Mouse (Mus musculus) WW6 (cell line): ENCODE results near the gene Rab20.

Experiments
- DNase-seq: peaks from one replicate; pipeline ENCODE4 v3.0.0-alpha.2; 2013; ENCODE audit warnings: low read depth, low spot score

The Rab20 gene

DNA sequence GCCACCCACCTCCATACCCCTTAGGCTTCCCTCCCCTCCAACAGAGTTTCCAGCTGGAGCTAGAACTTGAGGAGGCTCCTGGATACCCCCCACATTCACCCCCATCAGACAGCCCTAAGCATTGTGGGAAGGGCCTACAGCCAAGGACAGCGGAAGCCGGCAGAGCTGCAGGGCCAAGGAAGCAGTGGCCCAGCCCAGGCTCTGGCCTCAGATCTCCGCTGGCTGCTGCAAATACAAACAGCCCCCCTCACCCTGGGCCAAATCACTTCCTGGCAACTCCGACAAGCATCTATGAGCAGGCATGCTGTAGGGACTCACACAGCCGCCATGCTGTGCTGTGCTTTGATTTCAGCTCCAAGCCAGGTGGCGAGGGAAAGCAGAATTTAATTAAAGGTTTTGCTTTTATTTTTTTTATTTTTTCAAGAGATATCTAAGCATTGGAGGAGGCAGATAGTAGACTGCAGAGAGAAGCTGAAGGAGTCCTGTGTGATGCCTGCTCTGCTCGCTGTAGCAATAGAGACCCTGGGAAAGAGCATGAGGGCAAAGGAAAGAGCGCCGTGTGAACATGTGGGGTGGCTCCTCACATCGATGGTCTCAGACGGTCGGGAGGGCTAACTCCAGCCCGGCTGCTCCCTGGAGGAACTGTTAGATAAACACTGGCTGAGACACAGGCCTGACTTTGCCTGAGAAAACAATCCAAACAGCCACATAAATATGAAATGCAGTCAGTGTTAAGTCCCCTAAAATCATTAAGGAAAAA, 72.6 kb downstream of the Rab20 start:
- no peak for DNase-seq

- no peak for DNase-seq
Measured at GRCm38 (mm10) chr8:11404614-11405013, 73.9 kb downstream of the Rab20 start.

DNA sequence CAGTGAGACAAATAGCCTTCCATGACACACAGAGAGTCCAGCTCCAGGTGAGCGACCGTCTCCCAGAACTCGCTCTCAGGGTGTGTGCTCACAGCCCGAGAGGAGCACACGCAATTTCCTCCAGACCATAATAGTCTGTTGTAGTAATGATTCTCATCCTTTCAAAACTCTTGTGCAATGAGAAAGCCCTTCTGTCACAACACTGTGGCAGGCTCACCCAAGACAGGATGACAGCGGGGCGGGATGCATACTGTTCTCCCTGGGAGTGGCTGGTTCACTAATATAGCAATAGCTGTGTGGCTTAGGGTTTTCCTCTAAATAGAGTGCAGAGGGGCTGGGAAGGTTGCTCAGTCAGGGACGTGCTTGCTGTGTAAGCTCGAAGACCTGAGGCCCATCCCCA, 74.7 kb downstream of the Rab20 start:
- no peak for DNase-seq
